Mouse (Mus musculus) adrenal gland (tissue): ENCODE measurements at regions not wholly inside any gene's neighbourhood (a gene's known extent, or its start where the extent isn't known, plus 50 kb on each side); places are given as distances from the start of the nearest gene placed in this dataset.
"Not testable (repeated sequence)": the region's sequence is repeated elsewhere in the genome, so short reads cannot be mapped to it uniquely, and the experiment has no call there.

Experiments
- intact Hi-C: fragments of 180-260 bp; cut with DNase I; formaldehyde crosslinking; loops from one replicate; pipeline ENCODE4 v1.15.1; 2025

- intact Hi-C loops, result loop anchor here (2.0 kb wide), 1 partner anchor 521 kb away; no protein-coding TSS in a partner anchor
Measured at GRCm38 (mm10) chr1:157745611-157746010, 239.1 kb downstream of the Sec16b start.

- intact Hi-C loops, result no loop called here
Measured at GRCm38 (mm10) chr1:157755015-157755649, 248.6 kb downstream of the Sec16b start.

GRCm38 (mm10) chr1:157756977-157757376 lies 250.4 kb downstream of the Sec16b start:
- intact Hi-C loops, result no loop called here

- intact Hi-C loops, result no loop called here
Measured at GRCm38 (mm10) chr1:157758337-157758736, 251.8 kb downstream of the Sec16b start.

- intact Hi-C loops, result no loop called here
Measured at GRCm38 (mm10) chr1:157768201-157768600, 261.7 kb downstream of the Sec16b start.

GRCm38 (mm10) chr1:157797711-157798110 lies 291.2 kb downstream of the Sec16b start:
- intact Hi-C loops, result no loop called here

- intact Hi-C loops, result no loop called here
Measured at GRCm38 (mm10) chr1:157798561-157799553, 292.3 kb downstream of the Sec16b start.

GRCm38 (mm10) chr1:157801151-157801550 lies 294.6 kb downstream of the Sec16b start:
- intact Hi-C loops, result no loop called here

- intact Hi-C loops, result no loop called here
Measured at GRCm38 (mm10) chr1:157804229-157804628, 297.7 kb downstream of the Sec16b start.

GRCm38 (mm10) chr1:157806296-157806695 lies 299.8 kb downstream of the Sec16b start:
- intact Hi-C loops, result no loop called here

- intact Hi-C loops, result no loop called here
Measured at GRCm38 (mm10) chr1:157809674-157810471, 303.3 kb downstream of the Sec16b start.

- intact Hi-C loops, result no loop called here
Measured at GRCm38 (mm10) chr1:157810657-157811056, 304.1 kb downstream of the Sec16b start.

- intact Hi-C loops, result no loop called here
Measured at GRCm38 (mm10) chr1:157827966-157828365, 321.4 kb downstream of the Sec16b start.

GRCm38 (mm10) chr1:157831511-157831910 lies 325.0 kb downstream of the Sec16b start:
- intact Hi-C loops, result no loop called here

GRCm38 (mm10) chr1:157872775-157873174 lies 366.2 kb downstream of the Sec16b start:
- intact Hi-C loops, result no loop called here

GRCm38 (mm10) chr1:157875006-157875405 lies 368.5 kb downstream of the Sec16b start:
- intact Hi-C loops, result no loop called here

- intact Hi-C loops, result not testable (repeated sequence)
Measured at GRCm38 (mm10) chr1:157877117-157877516, 370.6 kb downstream of the Sec16b start.

- intact Hi-C loops, result no loop called here
Measured at GRCm38 (mm10) chr1:157887146-157887545, 380.6 kb downstream of the Sec16b start.

- intact Hi-C loops, result no loop called here
Measured at GRCm38 (mm10) chr1:157888573-157888972, 382.0 kb downstream of the Sec16b start.

- intact Hi-C loops, result no loop called here
Measured at GRCm38 (mm10) chr1:157906168-157906567, 399.6 kb downstream of the Sec16b start.

GRCm38 (mm10) chr1:157937800-157938348 lies 418.3 kb downstream of the Brinp2 start:
- intact Hi-C loops, result no loop called here
